Mouse (Mus musculus) bone marrow, adult 2 months (tissue): Measurements from ENCODE around the gene Spef2.

Experiments used
- CTCF ChIP-seq: fragments of 200-500 bp; IDR thresholded peaks from 2 replicates; pipeline ENCODE4 v1.5.1; 2011; ENCODE audit warnings: low read length, control low read depth; ENCODE audit not compliant: control insufficient read depth, insufficient read depth
- POLR2A ChIP-seq: fragments of 200-500 bp; IDR thresholded peaks from 2 replicates; pipeline ENCODE4 v1.6.1; 2011; ENCODE audit warnings: low read depth, mild to moderate bottlenecking, control low read depth, low read length, borderline replicate concordance; ENCODE audit not compliant: control insufficient read depth

GRCm38 (mm10) chr15:9668575-9668974 lies 80.1 kb downstream of the Spef2 start:
- TF ChIP-seq CTCF (no peak), POLR2A (no peak)
